Mouse (Mus musculus): ENCODE data around the gene Plpp7. TPM values are rescaled to one million over a fixed set of nuclear protein-coding genes. Genes with fewer than 3 reads are reported as not detected.
A peak's percentile ranks its signal among the peaks of the same experiment; 100 is the strongest.

The Plpp7 gene
- polyA plus RNA-seq, 2 experiments: 1.1 to 1.4 TPM

GRCm38 (mm10) chr2:32153041-32153790 lies 57.9 kb downstream of the Plpp7 start:
- peak overlapping the region; percentile 78 to 92 for H3K4me3 ChIP-seq (ENCODE audit: insufficient read depth in 1 of 2, low read depth in 2 of 2, low read length in 2 of 2)
- H3K9ac ChIP-seq (replicated peaks): peak overlapping the region; percentile 90
- DNase-seq (ENCODE audit: low read depth in 3 of 3, low spot score in 3 of 3) (no peak), ATAC-seq (ENCODE audit: insufficient read depth) (peak; percentile 40)
- TF ChIP-seq CTCF (IDR thresholded peaks at IDR 0.05; ENCODE audit: low read depth): no peak
- TF ChIP-seq EP300 (IDR thresholded peaks at IDR 0.05; ENCODE audit: low read depth): no peak
- peaks cover 20 to 51% of the 10 kb centered on the region in 2 experiments for H3K4me1 ChIP-seq (replicated peaks; ENCODE audit: control insufficient read depth in 2 of 2, insufficient read depth in 2 of 2, low read length in 1 of 2)
- peak overlapping the region; percentile 87 for H3K27ac ChIP-seq
- WGBS (ENCODE audit: insufficient replicate concordance): 24% methylated on average over 13 of the region's 13 CpGs
- H3K36me3 ChIP-seq (replicated peaks; ENCODE audit: control insufficient read depth, insufficient read depth, low read depth): no peaks in the 10 kb centered on the region
- no peaks in the 10 kb centered on the region for H3K9me3 ChIP-seq (ENCODE audit: control insufficient read depth, low read length)
- no peaks in the 10 kb centered on the region for H3K27me3 ChIP-seq (ENCODE audit: control insufficient read depth, insufficient read depth, low read length)
- H3K4me2 ChIP-seq (ENCODE audit: low read depth): peak overlapping the region; percentile 86

GRCm38 (mm10) chr2:32153791-32154119 lies 58.4 kb downstream of the Plpp7 start:
- Histone ChIP-seq H3K27me3 (ENCODE audit: control insufficient read depth, insufficient read depth, low read length) (no peaks in the 10 kb centered on the region), H3K4me2 (ENCODE audit: low read depth) (peak overlapping the region; percentile 86), H3K4me3 (ENCODE audit: insufficient read depth in 1 of 2, low read depth in 2 of 2, low read length in 2 of 2) (peak overlapping the region in 1 of 2 experiments; percentile 78; a peak in 2 of 4 replicates), H3K4me1 (replicated peaks; ENCODE audit: control insufficient read depth in 2 of 2, insufficient read depth in 2 of 2, low read length in 1 of 2) (peaks cover 20 to 51% of the 10 kb centered on the region in 2 experiments), H3K36me3 (replicated peaks; ENCODE audit: control insufficient read depth, insufficient read depth, low read depth) (no peaks in the 10 kb centered on the region), H3K9me3 (ENCODE audit: control insufficient read depth, low read length) (no peaks in the 10 kb centered on the region), H3K9ac (replicated peaks) (peak overlapping the region; percentile 40), H3K27ac (peak overlapping the region; percentile 50)
- ATAC-seq (ENCODE audit: insufficient read depth) (no peak), DNase-seq (ENCODE audit: low read depth in 3 of 3, low spot score in 3 of 3) (no peak)
- WGBS (ENCODE audit: insufficient replicate concordance): 39% methylated on average over 4 of the region's 4 CpGs
- TF ChIP-seq EP300 (IDR thresholded peaks at IDR 0.05; ENCODE audit: low read depth): no peak
- no peak for TF ChIP-seq CTCF (IDR thresholded peaks at IDR 0.05; ENCODE audit: low read depth)

DNA sequence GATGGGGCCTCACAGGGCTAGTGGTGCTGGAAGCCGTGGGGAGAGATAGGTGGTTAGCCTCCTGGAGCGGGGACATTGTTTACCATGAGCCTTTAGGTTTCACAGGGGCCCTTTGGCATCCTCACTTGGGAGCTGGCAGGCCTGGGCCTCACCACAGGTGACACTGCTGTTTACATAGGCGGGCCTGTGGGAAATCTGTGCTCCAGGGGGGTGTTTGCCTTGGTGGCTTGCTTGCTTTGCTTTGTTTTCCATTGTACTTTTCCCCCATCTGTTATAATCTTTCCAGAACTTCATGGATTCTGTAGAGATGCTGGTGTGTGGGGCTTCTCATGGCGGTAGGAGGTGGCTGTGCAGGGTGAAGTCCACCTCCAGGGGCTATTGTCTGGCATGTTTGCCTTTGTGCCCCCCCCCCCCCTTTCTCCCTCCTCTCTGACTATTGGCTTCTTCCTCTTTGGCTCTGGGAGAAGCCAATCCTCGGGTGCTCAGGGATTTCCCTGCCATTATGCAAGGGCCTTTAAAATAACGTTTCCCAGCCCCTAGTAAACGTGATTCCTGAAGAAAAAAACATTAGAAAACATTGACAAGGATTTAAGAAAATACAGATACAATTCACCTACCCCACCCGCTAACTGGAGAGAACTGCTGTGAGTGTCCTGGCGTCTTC lies 59.1 kb downstream of the Plpp7 start:
- no peaks in the 10 kb centered on the region for H3K36me3 ChIP-seq (replicated peaks; ENCODE audit: control insufficient read depth, insufficient read depth, low read depth)
- no peak for DNase-seq (ENCODE audit: low read depth in 3 of 3, low spot score in 3 of 3)
- 15% methylated on average over 9 of the region's 9 CpGs for WGBS (ENCODE audit: insufficient replicate concordance)
- peak overlapping the region; percentile 86 for H3K4me2 ChIP-seq (ENCODE audit: low read depth)
- no peak overlapping the region for H3K4me3 ChIP-seq (ENCODE audit: insufficient read depth in 1 of 2, low read depth in 2 of 2, low read length in 2 of 2)
- H3K4me1 ChIP-seq (replicated peaks; ENCODE audit: control insufficient read depth in 2 of 2, insufficient read depth in 2 of 2, low read length in 1 of 2): peaks cover 20 to 51% of the 10 kb centered on the region in 2 experiments
- H3K9ac ChIP-seq (replicated peaks): 0 out of 2 replicates have a peak overlapping the region, but pooled peaks have one; percentile 18
- TF ChIP-seq EP300 (IDR thresholded peaks at IDR 0.05; ENCODE audit: low read depth) (no peak), CTCF (IDR thresholded peaks at IDR 0.05; ENCODE audit: low read depth) (no peak)
- H3K27ac ChIP-seq: peak overlapping the region; percentile 17; the same call in 1 of the 2 replicates
- H3K27me3 ChIP-seq (ENCODE audit: control insufficient read depth, insufficient read depth, low read length): no peaks in the 10 kb centered on the region
- no peak for ATAC-seq (ENCODE audit: insufficient read depth)
- H3K9me3 ChIP-seq (ENCODE audit: control insufficient read depth, low read length): no peaks in the 10 kb centered on the region

- no peak overlapping the region for H3K4me3 ChIP-seq (ENCODE audit: insufficient read depth in 1 of 2, low read depth in 2 of 2, low read length in 2 of 2)
- H3K4me2 ChIP-seq (ENCODE audit: low read depth): peak overlapping the region; percentile 86
- DNase-seq (ENCODE audit: low read depth in 3 of 3, low spot score in 3 of 3) (no peak), ATAC-seq (ENCODE audit: insufficient read depth) (no peak)
- WGBS (ENCODE audit: insufficient replicate concordance): 29% methylated on average over 7 of the region's 7 CpGs
- H3K27me3 ChIP-seq (ENCODE audit: control insufficient read depth, insufficient read depth, low read length): no peaks in the 10 kb centered on the region
- H3K27ac ChIP-seq: peak overlapping the region; percentile 4; the same call in 1 of the 2 replicates
- H3K4me1 ChIP-seq (replicated peaks; ENCODE audit: control insufficient read depth in 2 of 2, insufficient read depth in 2 of 2, low read length in 1 of 2): peaks cover 20 to 55% of the 10 kb centered on the region in 2 experiments
- TF ChIP-seq CTCF (IDR thresholded peaks at IDR 0.05; ENCODE audit: low read depth) (no peak), EP300 (IDR thresholded peaks at IDR 0.05; ENCODE audit: low read depth) (no peak)
- H3K9ac ChIP-seq (replicated peaks): no peak overlapping the region
- H3K9me3 ChIP-seq (ENCODE audit: control insufficient read depth, low read length): no peaks in the 10 kb centered on the region
- no peaks in the 10 kb centered on the region for H3K36me3 ChIP-seq (replicated peaks; ENCODE audit: control insufficient read depth, insufficient read depth, low read depth)
These were observed 59.7 kb downstream of the Plpp7 start for GRCm38 (mm10) chr2:32154998-32155541.

DNA sequence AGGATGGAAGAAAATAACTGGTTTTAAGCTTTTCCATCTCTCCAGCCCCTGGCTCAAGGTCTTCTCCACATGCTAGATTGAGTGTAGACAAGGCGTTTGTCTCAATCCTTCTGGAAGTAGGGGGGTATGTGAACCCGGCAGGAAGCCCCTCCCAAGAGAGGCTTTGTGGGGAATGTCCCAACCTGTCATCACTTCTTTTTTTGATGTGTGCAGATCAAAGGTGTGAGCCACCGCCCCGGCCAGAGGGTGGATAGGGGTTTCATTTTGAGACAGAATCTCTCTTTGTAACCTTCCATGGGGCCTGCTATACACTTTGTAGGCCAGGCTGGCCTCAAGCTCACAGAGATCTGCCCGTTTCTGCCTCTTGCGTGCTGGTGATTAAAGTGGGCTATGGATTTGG lies 60.3 kb downstream of the Plpp7 start:
- ATAC-seq (ENCODE audit: insufficient read depth) (no peak), DNase-seq (ENCODE audit: low read depth in 3 of 3, low spot score in 3 of 3) (no peak)
- H3K9ac ChIP-seq (replicated peaks): no peak overlapping the region
- no peak overlapping the region for H3K4me2 ChIP-seq (ENCODE audit: low read depth)
- H3K9me3 ChIP-seq (ENCODE audit: control insufficient read depth, low read length): no peaks in the 10 kb centered on the region
- H3K27ac ChIP-seq: no peak overlapping the region
- no peak for TF ChIP-seq CTCF (IDR thresholded peaks at IDR 0.05; ENCODE audit: low read depth)
- TF ChIP-seq EP300 (IDR thresholded peaks at IDR 0.05; ENCODE audit: low read depth): no peak
- H3K4me3 ChIP-seq (ENCODE audit: insufficient read depth in 1 of 2, low read depth in 2 of 2, low read length in 2 of 2): no peak overlapping the region
- H3K4me1 ChIP-seq (replicated peaks; ENCODE audit: control insufficient read depth in 2 of 2, insufficient read depth in 2 of 2, low read length in 1 of 2): peaks cover 20 to 57% of the 10 kb centered on the region in 2 experiments
- 53% methylated on average over 6 of the region's 6 CpGs for WGBS (ENCODE audit: insufficient replicate concordance)
- H3K36me3 ChIP-seq (replicated peaks; ENCODE audit: control insufficient read depth, insufficient read depth, low read depth): no peaks in the 10 kb centered on the region
- no peaks in the 10 kb centered on the region for H3K27me3 ChIP-seq (ENCODE audit: control insufficient read depth, insufficient read depth, low read length)

Measured in liver, embryonic 14.5 days (tissue).